In genomic region chr13:109262501-109262900, GRCm38 (mm10) we compare ENCODE assay signal across 9 mouse cellular contexts.
DNase-seq lines count a peak whose midpoint lies in the region; ATAC-seq and TF ChIP-seq lines count a peak whose summit lies in the region.
"Had no signal": no experiment of that assay in that cellular context is flagged by ENCODE, and none has a peak within 500 bp of the region (broad histone marks: within the 10 kb centered on the region; RNA-seq: fewer than 3 reads in every experiment).

No protein-coding gene starts in this region.

- TF ChIP-seq POLR2A in lung, adult 2 months (IDR thresholded peaks at IDR 0.05; ENCODE audit: borderline replicate concordance, extremely low read depth, low read depth, low read length): no peak
- TF ChIP-seq POLR2A in thymus, adult 2 months (IDR thresholded peaks at IDR 0.05; ENCODE audit: control insufficient read depth, extremely low read depth, insufficient read depth, low read length, poor library complexity): no peak

- no peak for TF ChIP-seq CTCF in lung, adult 2 months (IDR thresholded peaks at IDR 0.05; ENCODE audit: insufficient read depth, low read length)
- TF ChIP-seq CTCF in heart, postnatal 0 days (IDR thresholded peaks at IDR 0.05; ENCODE audit: low read depth): no peak
- TF ChIP-seq CTCF in thymus, adult 2 months (IDR thresholded peaks at IDR 0.05; ENCODE audit: borderline replicate concordance, control insufficient read depth, extremely low read depth, insufficient read depth, low read length, poor library complexity): no peak

- intact Hi-C loops in left cerebral cortex, postnatal 25 days (cut with DNase I): no loop called here

- no peak overlapping the region for H3K27ac ChIP-seq in heart, postnatal 0 days (ENCODE audit: low read depth)
- peak overlapping the region; percentile 38 for H3K27ac ChIP-seq in limb, embryonic 10.5 days
- peak overlapping the region; percentile 55; the same call in 1 of the 2 replicates for H3K27ac ChIP-seq in stomach, embryonic 14.5 days (ENCODE audit: low read length)
- H3K27ac ChIP-seq in thymus, adult 2 months (ENCODE audit: control insufficient read depth, insufficient read depth, low read length): no peak overlapping the region
- H3K27ac ChIP-seq: liver, embryonic 15.5 days had no signal

- H3K4me1 ChIP-seq in lung, adult 2 months (ENCODE audit: control insufficient read depth, insufficient read depth, low read length): peaks cover 3% of the 10 kb centered on the region
- H3K4me1 ChIP-seq in heart, postnatal 0 days (ENCODE audit: control insufficient read depth, insufficient read depth): 0 out of 2 replicates have a peak, but pooled peaks cover 7% of the 10 kb centered on the region
- peaks cover 75% of the 10 kb centered on the region for H3K4me1 ChIP-seq in limb, embryonic 10.5 days
- H3K4me1 ChIP-seq in stomach, embryonic 14.5 days (ENCODE audit: control insufficient read depth, insufficient read depth, low read length): peaks cover 15% of the 10 kb centered on the region; the same call in 1 of the 2 replicates
- peaks cover 8% of the 10 kb centered on the region; the same call in 1 of the 2 replicates for H3K4me1 ChIP-seq in thymus, adult 2 months (replicated peaks; ENCODE audit: control insufficient read depth, insufficient read depth, low read length)

- H3K9me3 ChIP-seq in heart, postnatal 0 days (replicated peaks; ENCODE audit: control insufficient read depth, low read length): no peaks in the 10 kb centered on the region
- no peaks in the 10 kb centered on the region for H3K9me3 ChIP-seq in limb, embryonic 10.5 days (replicated peaks)
- H3K9me3 ChIP-seq in stomach, embryonic 14.5 days (ENCODE audit: control insufficient read depth, low read depth, low read length): no peaks in the 10 kb centered on the region
- H3K9me3 ChIP-seq: liver, embryonic 15.5 days had no signal

- 28% methylated on average over 5 of the region's 5 CpGs for WGBS in lung, adult 2 months
- 64% methylated on average over 5 of the region's 5 CpGs for WGBS in heart, postnatal 0 days
- 76% methylated on average over 5 of the region's 5 CpGs for WGBS in limb, embryonic 10.5 days
- 47% methylated on average over 5 of the region's 5 CpGs for WGBS in stomach, embryonic 14.5 days
- WGBS in thymus, adult 2 months: 55% methylated on average over 5 of the region's 5 CpGs

- H3K4me3 ChIP-seq in lung, adult 2 months (replicated peaks; ENCODE audit: extremely low read depth, low read depth, low read length): peak overlapping the region; percentile 45
- no peak overlapping the region for H3K4me3 ChIP-seq in heart, postnatal 0 days (ENCODE audit: low read depth, low read length)
- peak overlapping the region; percentile 59 for H3K4me3 ChIP-seq in limb, embryonic 10.5 days
- peak overlapping the region; percentile 50; the same call in 1 of the 2 replicates for H3K4me3 ChIP-seq in stomach, embryonic 14.5 days (ENCODE audit: low read depth, low read length)
- no peak overlapping the region for H3K4me3 ChIP-seq in thymus, adult 2 months (ENCODE audit: control insufficient read depth, insufficient read depth, low read length)
- H3K4me3 ChIP-seq: liver, embryonic 15.5 days had no signal

- H3K4me2 ChIP-seq in heart, postnatal 0 days (ENCODE audit: low read depth, low read length): peak overlapping the region; percentile 96
- peak overlapping the region; percentile 81 for H3K4me2 ChIP-seq in stomach, embryonic 14.5 days (replicated peaks; ENCODE audit: low read depth, low read length)

- H3K9ac ChIP-seq in heart, postnatal 0 days (replicated peaks; ENCODE audit: low read depth, low read length): no peak overlapping the region
- H3K9ac ChIP-seq in stomach, embryonic 14.5 days (replicated peaks; ENCODE audit: low read depth, low read length): no peak overlapping the region
- H3K9ac ChIP-seq: liver, embryonic 15.5 days had no signal

- H3K36me3 ChIP-seq in heart, postnatal 0 days (replicated peaks; ENCODE audit: control insufficient read depth, insufficient read depth, low read length): no peaks in the 10 kb centered on the region
- H3K36me3 ChIP-seq in limb, embryonic 10.5 days: no peaks in the 10 kb centered on the region
- H3K36me3 ChIP-seq in stomach, embryonic 14.5 days (ENCODE audit: control insufficient read depth, insufficient read depth, low read length): no peaks in the 10 kb centered on the region
- H3K36me3 ChIP-seq in thymus, adult 2 months (ENCODE audit: control insufficient read depth, insufficient read depth, low read length): no peaks in the 10 kb centered on the region
- H3K36me3 ChIP-seq: liver, embryonic 15.5 days had no signal

- peak; percentile 21 for DNase-seq in lung, adult 2 months
- DNase-seq in lung, postnatal 4 days: no peak
- no peak for DNase-seq in heart, postnatal 0 days (ENCODE audit: low spot score)
- no peak for DNase-seq in limb, embryonic 10.5 days (ENCODE audit: low spot score)
- no peak for DNase-seq in left cerebral cortex, postnatal 25 days (ENCODE audit: low spot score in 2 of 2)
- DNase-seq in thymus, adult 2 months: no peak
- DNase-seq: thymus, postnatal 4 days had no signal

- no peaks in the 10 kb centered on the region for H3K27me3 ChIP-seq in heart, postnatal 0 days (ENCODE audit: control insufficient read depth, insufficient read depth, low read length)
- no peaks in the 10 kb centered on the region for H3K27me3 ChIP-seq in limb, embryonic 10.5 days (ENCODE audit: low read depth, poor library complexity, severe bottlenecking)
- H3K27me3 ChIP-seq in stomach, embryonic 14.5 days (ENCODE audit: control insufficient read depth, insufficient read depth, low read length): no peaks in the 10 kb centered on the region
- H3K27me3 ChIP-seq in thymus, adult 2 months (ENCODE audit: control insufficient read depth, insufficient read depth, low read length): no peaks in the 10 kb centered on the region; the same call in 1 of the 2 replicates

- ATAC-seq in heart, postnatal 0 days (ENCODE audit: insufficient read depth, low read depth): no peak
- ATAC-seq in stomach, embryonic 14.5 days (ENCODE audit: insufficient number of reproducible peaks, insufficient read depth, low FRiP score, low read depth): no peak

- TF ChIP-seq EP300 in heart, postnatal 0 days (IDR thresholded peaks at IDR 0.05; ENCODE audit: low read depth): no peak

Comparison
In these comparisons a context has a peak if more than half of its experiments do, and no peak if none do; other contexts are left out.
1. H3K4me3 ChIP-seq: peak in lung, adult 2 months (single experiment), limb, embryonic 10.5 days (single experiment) and stomach, embryonic 14.5 days (single experiment); none in heart, postnatal 0 days (single experiment) and thymus, adult 2 months (single experiment).
2. H3K27ac ChIP-seq: peak in limb, embryonic 10.5 days (single experiment) and stomach, embryonic 14.5 days (single experiment); none in heart, postnatal 0 days (single experiment) and thymus, adult 2 months (single experiment).